Mouse (Mus musculus): Measurements from ENCODE around the gene Tap2. TPM values are rescaled to one million over a fixed set of nuclear protein-coding genes. Genes with fewer than 3 reads are reported as not detected.
A peak's percentile ranks its signal among the peaks of the same experiment; 100 is the strongest.

Gene Tap2
- polyA plus RNA-seq, 1 experiment from 2014 or later, result 0.44 TPM

DNA sequence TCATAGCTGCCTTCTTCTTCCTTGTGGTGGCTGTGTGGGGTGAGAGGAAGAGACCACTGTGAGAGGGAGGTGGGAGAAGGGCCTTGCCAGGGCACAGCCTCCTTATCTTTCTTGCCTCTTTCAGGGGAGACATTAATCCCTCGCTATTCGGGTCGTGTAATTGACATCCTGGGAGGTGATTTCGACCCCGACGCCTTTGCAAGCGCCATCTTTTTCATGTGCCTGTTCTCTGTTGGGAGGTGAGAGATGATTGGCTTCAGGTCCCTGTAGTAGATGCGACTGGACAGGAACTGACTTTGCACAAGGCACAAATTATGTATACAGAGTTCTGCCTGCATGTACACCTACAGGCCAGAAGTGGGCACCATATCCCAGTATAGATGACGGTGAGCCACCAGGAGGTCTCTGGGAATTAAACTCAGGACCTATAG lies 2.4 kb downstream of the Tap2 start:
- H3K4me2 ChIP-seq, result peak overlapping the region; percentile 97
- no peak for ATAC-seq (replicated peaks; ENCODE audit: insufficient number of reproducible peaks, low FRiP score, low TSS enrichment)
- peak overlapping the region; percentile 81 for H3K4me3 ChIP-seq (ENCODE audit: low read depth, low read length)
- no peaks in the 10 kb centered on the region for H3K36me3 ChIP-seq (ENCODE audit: control insufficient read depth, insufficient read depth, low read length)
- peaks cover 11% of the 10 kb centered on the region; the same call in 1 of the 2 replicates for H3K4me1 ChIP-seq (ENCODE audit: control insufficient read depth, insufficient read depth, low read length)
- WGBS (ENCODE audit: insufficient replicate concordance), result 11% methylated on average over 9 of the region's 9 CpGs
- H3K27me3 ChIP-seq (ENCODE audit: control insufficient read depth, insufficient read depth, low read length), result peaks cover 44% of the 10 kb centered on the region
- H3K9ac ChIP-seq (ENCODE audit: low read depth, low read length), result no peak overlapping the region
- no peak overlapping the region for H3K27ac ChIP-seq (ENCODE audit: low read depth, low read length)
- no peaks in the 10 kb centered on the region; the same call in 1 of the 2 replicates for H3K9me3 ChIP-seq (replicated peaks; ENCODE audit: control insufficient read depth, low read length)

DNA sequence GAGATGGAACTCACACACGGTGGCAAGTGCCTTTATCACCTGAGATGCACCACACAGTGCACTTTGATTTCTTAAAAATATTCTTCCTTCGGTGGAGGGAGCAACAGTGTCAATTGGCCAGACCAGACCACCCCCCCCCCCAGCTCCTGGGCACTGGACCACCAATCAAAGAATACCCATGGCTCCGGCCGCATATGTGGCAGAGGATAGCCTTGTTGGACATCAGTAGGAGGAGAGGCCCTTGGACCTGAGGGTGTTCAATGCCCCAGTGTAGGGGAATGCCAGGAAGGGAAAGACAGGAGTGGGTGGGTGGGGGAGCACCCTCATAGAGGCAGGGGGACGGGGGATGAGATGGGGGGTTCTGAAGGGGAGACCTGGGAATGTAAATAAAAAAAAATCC lies 3.4 kb downstream of the Tap2 start:
- H3K9me3 ChIP-seq (replicated peaks; ENCODE audit: control insufficient read depth, low read length), result no peaks in the 10 kb centered on the region; the same call in 1 of the 2 replicates
- H3K36me3 ChIP-seq (ENCODE audit: control insufficient read depth, insufficient read depth, low read length), result no peaks in the 10 kb centered on the region
- H3K4me3 ChIP-seq (ENCODE audit: low read depth, low read length), result no peak overlapping the region
- H3K4me1 ChIP-seq (ENCODE audit: control insufficient read depth, insufficient read depth, low read length), result peaks cover 11% of the 10 kb centered on the region; the same call in 1 of the 2 replicates
- H3K9ac ChIP-seq (ENCODE audit: low read depth, low read length), result no peak overlapping the region
- 77% methylated on average over 5 of the region's 5 CpGs for WGBS (ENCODE audit: insufficient replicate concordance)
- H3K27ac ChIP-seq (ENCODE audit: low read depth, low read length), result no peak overlapping the region
- H3K4me2 ChIP-seq, result no peak overlapping the region
- peaks cover 46% of the 10 kb centered on the region for H3K27me3 ChIP-seq (ENCODE audit: control insufficient read depth, insufficient read depth, low read length)
- ATAC-seq (replicated peaks; ENCODE audit: insufficient number of reproducible peaks, low FRiP score, low TSS enrichment), result no peak

- peaks cover 11% of the 10 kb centered on the region; the same call in 1 of the 2 replicates for H3K4me1 ChIP-seq (ENCODE audit: control insufficient read depth, insufficient read depth, low read length)
- no peaks in the 10 kb centered on the region for H3K36me3 ChIP-seq (ENCODE audit: control insufficient read depth, insufficient read depth, low read length)
- no peak overlapping the region for H3K4me3 ChIP-seq (ENCODE audit: low read depth, low read length)
- H3K9me3 ChIP-seq (replicated peaks; ENCODE audit: control insufficient read depth, low read length), result no peaks in the 10 kb centered on the region; the same call in 1 of the 2 replicates
- no peak for ATAC-seq (replicated peaks; ENCODE audit: insufficient number of reproducible peaks, low FRiP score, low TSS enrichment)
- peaks cover 52% of the 10 kb centered on the region for H3K27me3 ChIP-seq (ENCODE audit: control insufficient read depth, insufficient read depth, low read length)
- 56% methylated on average over 3 of the region's 3 CpGs for WGBS (ENCODE audit: insufficient replicate concordance)
- no peak overlapping the region for H3K9ac ChIP-seq (ENCODE audit: low read depth, low read length)
- H3K27ac ChIP-seq (ENCODE audit: low read depth, low read length), result no peak overlapping the region
- H3K4me2 ChIP-seq, result no peak overlapping the region
Measured at GRCm38 (mm10) chr17:34207456-34207855, 4.1 kb downstream of the Tap2 start.

GRCm38 (mm10) chr17:34207866-34208265 lies 4.5 kb downstream of the Tap2 start:
- Histone ChIP-seq H3K27ac (ENCODE audit: low read depth, low read length) (no peak overlapping the region), H3K4me3 (ENCODE audit: low read depth, low read length) (no peak overlapping the region), H3K4me1 (ENCODE audit: control insufficient read depth, insufficient read depth, low read length) (peaks cover 11% of the 10 kb centered on the region; the same call in 1 of the 2 replicates), H3K9me3 (replicated peaks; ENCODE audit: control insufficient read depth, low read length) (no peaks in the 10 kb centered on the region; the same call in 1 of the 2 replicates), H3K27me3 (ENCODE audit: control insufficient read depth, insufficient read depth, low read length) (peaks cover 56% of the 10 kb centered on the region), H3K9ac (ENCODE audit: low read depth, low read length) (no peak overlapping the region), H3K4me2 (no peak overlapping the region), H3K36me3 (ENCODE audit: control insufficient read depth, insufficient read depth, low read length) (no peaks in the 10 kb centered on the region)
- WGBS (ENCODE audit: insufficient replicate concordance), result 94% methylated on average over 9 of the region's 9 CpGs
- ATAC-seq (replicated peaks; ENCODE audit: insufficient number of reproducible peaks, low FRiP score, low TSS enrichment), result no peak

DNA sequence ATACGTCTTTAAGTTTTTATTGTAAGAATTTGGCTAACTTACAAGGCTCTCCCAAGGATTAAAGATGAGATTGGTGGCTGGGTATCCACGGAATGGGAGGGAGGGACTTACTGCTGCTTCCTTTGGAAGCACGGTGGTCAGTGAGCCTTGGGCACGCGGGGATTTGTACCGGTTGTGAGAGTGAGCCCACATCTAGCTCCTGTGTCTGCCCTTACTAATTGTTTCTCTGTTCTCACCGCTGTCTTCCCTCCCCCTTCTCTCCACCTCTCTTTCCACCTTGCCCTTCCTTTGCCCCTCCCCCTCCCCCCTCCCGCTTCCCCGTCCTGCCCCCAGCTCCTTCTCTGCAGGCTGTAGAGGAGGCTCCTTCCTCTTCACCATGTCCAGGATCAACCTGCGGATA lies 5.1 kb downstream of the Tap2 start:
- WGBS (ENCODE audit: insufficient replicate concordance), result 20% methylated on average over 10 of the region's 10 CpGs

GRCm38 (mm10) chr17:34209680-34210079 lies 6.4 kb downstream of the Tap2 start:
- 39% methylated on average over 3 of the region's 3 CpGs for WGBS (ENCODE audit: insufficient replicate concordance)
- no peak overlapping the region for H3K9ac ChIP-seq (ENCODE audit: low read depth, low read length)
- peaks cover 64% of the 10 kb centered on the region for H3K27me3 ChIP-seq (ENCODE audit: control insufficient read depth, insufficient read depth, low read length)
- H3K27ac ChIP-seq (ENCODE audit: low read depth, low read length), result no peak overlapping the region
- ATAC-seq (replicated peaks; ENCODE audit: insufficient number of reproducible peaks, low FRiP score, low TSS enrichment), result no peak
- H3K4me2 ChIP-seq, result no peak overlapping the region
- H3K4me1 ChIP-seq (ENCODE audit: control insufficient read depth, insufficient read depth, low read length), result peaks cover 11% of the 10 kb centered on the region; the same call in 1 of the 2 replicates
- no peak overlapping the region for H3K4me3 ChIP-seq (ENCODE audit: low read depth, low read length)
- no peaks in the 10 kb centered on the region for H3K36me3 ChIP-seq (ENCODE audit: control insufficient read depth, insufficient read depth, low read length)
- H3K9me3 ChIP-seq (replicated peaks; ENCODE audit: control insufficient read depth, low read length), result no peaks in the 10 kb centered on the region; the same call in 1 of the 2 replicates

More for the DNA sequence above, 5.1 kb downstream of the Tap2 start:
- H3K4me1 ChIP-seq (ENCODE audit: control insufficient read depth, insufficient read depth, low read length), result peaks cover 11% of the 10 kb centered on the region; the same call in 1 of the 2 replicates
- H3K27ac ChIP-seq (ENCODE audit: low read depth, low read length), result no peak overlapping the region
- ATAC-seq (replicated peaks; ENCODE audit: insufficient number of reproducible peaks, low FRiP score, low TSS enrichment), result no peak
- H3K9me3 ChIP-seq (replicated peaks; ENCODE audit: control insufficient read depth, low read length), result no peaks in the 10 kb centered on the region; the same call in 1 of the 2 replicates
- peaks cover 57% of the 10 kb centered on the region for H3K27me3 ChIP-seq (ENCODE audit: control insufficient read depth, insufficient read depth, low read length)
- no peak overlapping the region for H3K4me2 ChIP-seq
- no peak overlapping the region for H3K9ac ChIP-seq (ENCODE audit: low read depth, low read length)
- no peaks in the 10 kb centered on the region for H3K36me3 ChIP-seq (ENCODE audit: control insufficient read depth, insufficient read depth, low read length)
- no peak overlapping the region for H3K4me3 ChIP-seq (ENCODE audit: low read depth, low read length)

DNA sequence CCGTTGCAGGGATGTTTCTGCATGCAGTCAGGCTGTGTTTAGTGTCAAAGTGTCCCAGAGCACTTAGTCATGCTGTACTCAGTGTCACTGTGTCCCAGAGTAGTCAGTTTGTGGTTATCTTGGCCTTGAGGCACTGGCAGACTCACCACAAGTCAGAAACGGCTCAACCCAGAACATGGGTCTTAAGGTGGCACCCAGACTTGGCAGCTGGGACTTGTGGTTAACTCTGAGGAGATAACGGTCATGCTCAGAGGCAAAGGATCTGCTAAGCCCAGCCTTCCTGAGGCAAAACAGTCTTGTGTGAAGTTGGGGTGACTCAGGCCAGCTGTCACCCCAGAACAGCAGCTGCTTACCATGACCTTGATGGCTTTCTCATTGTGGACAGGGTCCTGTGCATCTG lies 7.3 kb downstream of the Tap2 start:
- Histone ChIP-seq H3K4me3 (ENCODE audit: low read depth, low read length) (no peak overlapping the region), H3K4me2 (no peak overlapping the region), H3K4me1 (ENCODE audit: control insufficient read depth, insufficient read depth, low read length) (peaks cover 2% of the 10 kb centered on the region; the same call in 1 of the 2 replicates), H3K27me3 (ENCODE audit: control insufficient read depth, insufficient read depth, low read length) (peaks cover 61% of the 10 kb centered on the region), H3K9me3 (replicated peaks; ENCODE audit: control insufficient read depth, low read length) (no peaks in the 10 kb centered on the region; the same call in 1 of the 2 replicates), H3K27ac (ENCODE audit: low read depth, low read length) (no peak overlapping the region), H3K9ac (ENCODE audit: low read depth, low read length) (no peak overlapping the region), H3K36me3 (ENCODE audit: control insufficient read depth, insufficient read depth, low read length) (no peaks in the 10 kb centered on the region)
- WGBS (ENCODE audit: insufficient replicate concordance), result 62% methylated on average over 3 of the region's 3 CpGs
- ATAC-seq (replicated peaks; ENCODE audit: insufficient number of reproducible peaks, low FRiP score, low TSS enrichment), result no peak

DNA sequence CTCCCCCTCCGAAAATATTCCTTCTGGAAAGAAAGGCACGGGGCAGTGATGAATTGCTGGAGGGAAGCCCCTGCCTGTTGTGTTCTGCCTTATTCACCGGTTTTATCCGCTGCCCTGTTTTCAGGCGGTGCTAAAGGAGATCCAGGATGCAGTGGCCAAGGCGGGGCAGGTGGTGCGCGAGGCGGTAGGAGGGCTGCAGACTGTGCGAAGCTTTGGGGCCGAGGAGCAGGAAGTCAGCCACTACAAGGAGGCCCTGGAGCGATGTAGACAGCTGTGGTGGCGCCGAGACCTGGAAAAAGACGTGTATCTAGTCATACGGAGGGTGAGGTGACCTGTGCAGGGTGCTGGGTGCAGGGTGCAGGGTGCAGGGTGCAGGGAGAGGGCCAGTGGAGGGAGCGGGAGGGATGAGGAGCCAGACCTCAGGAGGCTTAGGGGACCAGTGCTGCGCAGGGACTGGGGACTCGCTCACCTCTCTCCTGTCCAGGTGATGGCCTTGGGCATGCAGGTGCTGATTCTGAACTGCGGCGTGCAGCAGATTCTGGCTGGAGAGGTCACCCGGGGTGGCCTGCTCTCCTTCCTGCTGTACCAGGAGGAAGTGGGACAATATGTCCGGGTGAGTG lies 8.5 kb downstream of the Tap2 start:
- Histone ChIP-seq H3K27ac (ENCODE audit: low read depth, low read length) (no peak overlapping the region), H3K4me2 (no peak overlapping the region), H3K4me1 (ENCODE audit: control insufficient read depth, insufficient read depth, low read length) (no peaks in the 10 kb centered on the region), H3K27me3 (ENCODE audit: control insufficient read depth, insufficient read depth, low read length) (peaks cover 59% of the 10 kb centered on the region), H3K9me3 (replicated peaks; ENCODE audit: control insufficient read depth, low read length) (no peaks in the 10 kb centered on the region; the same call in 1 of the 2 replicates), H3K4me3 (ENCODE audit: low read depth, low read length) (no peak overlapping the region), H3K9ac (ENCODE audit: low read depth, low read length) (no peak overlapping the region), H3K36me3 (ENCODE audit: control insufficient read depth, insufficient read depth, low read length) (no peaks in the 10 kb centered on the region)
- 20% methylated on average over 23 of the region's 23 CpGs for WGBS (ENCODE audit: insufficient replicate concordance)
- ATAC-seq (replicated peaks; ENCODE audit: insufficient number of reproducible peaks, low FRiP score, low TSS enrichment), result no peak

- no peak overlapping the region for H3K27ac ChIP-seq (ENCODE audit: low read depth, low read length)
- 46% methylated on average over 21 of the region's 21 CpGs for WGBS (ENCODE audit: insufficient replicate concordance)
- no peak overlapping the region for H3K4me2 ChIP-seq
- peaks cover 53% of the 10 kb centered on the region for H3K27me3 ChIP-seq (ENCODE audit: control insufficient read depth, insufficient read depth, low read length)
- H3K4me1 ChIP-seq (ENCODE audit: control insufficient read depth, insufficient read depth, low read length), result no peaks in the 10 kb centered on the region
- H3K4me3 ChIP-seq (ENCODE audit: low read depth, low read length), result no peak overlapping the region
- H3K9me3 ChIP-seq (replicated peaks; ENCODE audit: control insufficient read depth, low read length), result peaks cover under 1% of the 10 kb centered on the region; the same call in 1 of the 2 replicates
- no peak overlapping the region for H3K9ac ChIP-seq (ENCODE audit: low read depth, low read length)
- H3K36me3 ChIP-seq (ENCODE audit: control insufficient read depth, insufficient read depth, low read length), result no peaks in the 10 kb centered on the region
- ATAC-seq (replicated peaks; ENCODE audit: insufficient number of reproducible peaks, low FRiP score, low TSS enrichment), result no peak
Measured at GRCm38 (mm10) chr17:34213936-34214335, 10.6 kb downstream of the Tap2 start.
